Mouse (Mus musculus) heart, postnatal 0 days (tissue): ENCODE data around the gene Tmem54.

Source experiments
- CTCF ChIP-seq: IDR thresholded peaks from 2 replicates; pipeline ENCODE4 v1.5.1; 2016; ENCODE audit warnings: antibody characterized with exemption, control low read depth, low read depth
- EP300 ChIP-seq: IDR thresholded peaks from 2 replicates; pipeline ENCODE4 v1.6.1; 2016; ENCODE audit warnings: antibody characterized with exemption, low read depth

GRCm38 (mm10) chr4:129119708-129120107, 14.4 kb downstream of the Tmem54 start:
- TF ChIP-seq CTCF (no peak), EP300 (no peak)
